Mouse (Mus musculus): Measurements from ENCODE around the gene Bcl11a. TPM values are rescaled to one million over a fixed set of nuclear protein-coding genes. Genes with fewer than 3 reads are reported as not detected.

Bcl11a gene
- polyA plus RNA-seq, 1 experiment = 0.72 TPM

GRCm38 (mm10) chr11:24201223-24201622 lies 123.4 kb downstream of the Bcl11a start:
- TF ChIP-seq CTCF (conservative IDR thresholded peaks at IDR 0.05; ENCODE audit: insufficient read depth, insufficient read length, low read depth, low read length) (no peak), POLR2A (IDR thresholded peaks at IDR 0.05; ENCODE audit: low read depth, low read length) (no peak)
- 88% methylated on average over 4 of the region's 4 CpGs for WGBS
- H3K27me3 ChIP-seq (replicated peaks; ENCODE audit: control insufficient read depth, insufficient read depth, low read length) = no peaks in the 10 kb centered on the region
- no peak overlapping the region for H3K4me3 ChIP-seq (ENCODE audit: insufficient read depth, low read depth, low read length)
- H3K4me1 ChIP-seq (ENCODE audit: control insufficient read depth, insufficient read depth, low read length) = peaks cover 4% of the 10 kb centered on the region
- DNase-seq = no peak
- no peak overlapping the region for H3K27ac ChIP-seq (ENCODE audit: insufficient read depth, low read depth, low read length)
- no peaks in the 10 kb centered on the region for H3K36me3 ChIP-seq (ENCODE audit: control insufficient read depth, insufficient read depth, low read length)

GRCm38 (mm10) chr11:24202641-24203361 lies 124.9 kb downstream of the Bcl11a start:
- WGBS = 42% methylated on average over 7 of the region's 7 CpGs
- no peak for TF ChIP-seq POLR2A (IDR thresholded peaks at IDR 0.05; ENCODE audit: low read depth, low read length)
- Histone ChIP-seq H3K4me3 (ENCODE audit: insufficient read depth, low read depth, low read length) (no peak overlapping the region), H3K36me3 (ENCODE audit: control insufficient read depth, insufficient read depth, low read length) (no peaks in the 10 kb centered on the region), H3K27ac (ENCODE audit: insufficient read depth, low read depth, low read length) (no peak overlapping the region), H3K27me3 (replicated peaks; ENCODE audit: control insufficient read depth, insufficient read depth, low read length) (no peaks in the 10 kb centered on the region), H3K4me1 (ENCODE audit: control insufficient read depth, insufficient read depth, low read length) (peaks cover 4% of the 10 kb centered on the region)
- DNase-seq = no peak

GRCm38 (mm10) chr11:24203489-24203888 lies 125.6 kb downstream of the Bcl11a start:
- no peak for TF ChIP-seq POLR2A (IDR thresholded peaks at IDR 0.05; ENCODE audit: low read depth, low read length)
- no peak for TF ChIP-seq CTCF (conservative IDR thresholded peaks at IDR 0.05; ENCODE audit: insufficient read depth, insufficient read length, low read depth, low read length)
- H3K27me3 ChIP-seq (replicated peaks; ENCODE audit: control insufficient read depth, insufficient read depth, low read length) = no peaks in the 10 kb centered on the region
- WGBS = 87% methylated on average over 1 of the region's 1 CpGs

GRCm38 (mm10) chr11:24208951-24209351 lies 131.1 kb downstream of the Bcl11a start:
- H3K27ac ChIP-seq (ENCODE audit: insufficient read depth, low read depth, low read length) = no peak overlapping the region
- H3K4me1 ChIP-seq (ENCODE audit: control insufficient read depth, insufficient read depth, low read length) = no peaks in the 10 kb centered on the region
- no peaks in the 10 kb centered on the region for H3K27me3 ChIP-seq (replicated peaks; ENCODE audit: control insufficient read depth, insufficient read depth, low read length)
- no peak overlapping the region for H3K4me3 ChIP-seq (ENCODE audit: insufficient read depth, low read depth, low read length)
- H3K36me3 ChIP-seq (ENCODE audit: control insufficient read depth, insufficient read depth, low read length) = no peaks in the 10 kb centered on the region
- TF ChIP-seq POLR2A (IDR thresholded peaks at IDR 0.05; ENCODE audit: low read depth, low read length) (no peak), CTCF (conservative IDR thresholded peaks at IDR 0.05; ENCODE audit: insufficient read depth, insufficient read length, low read depth, low read length) (no peak)
- DNase-seq = no peak
- WGBS = 42% methylated on average over 6 of the region's 6 CpGs

More at GRCm38 (mm10) chr11:24203489-24203888, 125.6 kb downstream of the Bcl11a start:
- Histone ChIP-seq H3K4me3 (ENCODE audit: insufficient read depth, low read depth, low read length) (no peak overlapping the region), H3K27ac (ENCODE audit: insufficient read depth, low read depth, low read length) (no peak overlapping the region), H3K4me1 (ENCODE audit: control insufficient read depth, insufficient read depth, low read length) (0 out of 2 replicates have a peak, but pooled peaks cover 3% of the 10 kb centered on the region), H3K36me3 (ENCODE audit: control insufficient read depth, insufficient read depth, low read length) (no peaks in the 10 kb centered on the region)
- DNase-seq = no peak

- no peaks in the 10 kb centered on the region for H3K27me3 ChIP-seq (replicated peaks; ENCODE audit: control insufficient read depth, insufficient read depth, low read length)
- no peaks in the 10 kb centered on the region for H3K36me3 ChIP-seq (ENCODE audit: control insufficient read depth, insufficient read depth, low read length)
- TF ChIP-seq POLR2A (IDR thresholded peaks at IDR 0.05; ENCODE audit: low read depth, low read length) (no peak), CTCF (conservative IDR thresholded peaks at IDR 0.05; ENCODE audit: insufficient read depth, insufficient read length, low read depth, low read length) (no peak)
- H3K4me3 ChIP-seq (ENCODE audit: insufficient read depth, low read depth, low read length) = no peak overlapping the region
- no peak overlapping the region for H3K27ac ChIP-seq (ENCODE audit: insufficient read depth, low read depth, low read length)
- DNase-seq = no peak
- H3K4me1 ChIP-seq (ENCODE audit: control insufficient read depth, insufficient read depth, low read length) = no peaks in the 10 kb centered on the region
- WGBS = 63% methylated on average over 3 of the region's 3 CpGs
These were observed 136.8 kb downstream of the Bcl11a start for GRCm38 (mm10) chr11:24214509-24215134.

- Histone ChIP-seq H3K36me3 (ENCODE audit: control insufficient read depth, insufficient read depth, low read length) (no peaks in the 10 kb centered on the region), H3K27ac (ENCODE audit: insufficient read depth, low read depth, low read length) (no peak overlapping the region), H3K4me1 (ENCODE audit: control insufficient read depth, insufficient read depth, low read length) (no peaks in the 10 kb centered on the region), H3K4me3 (ENCODE audit: insufficient read depth, low read depth, low read length) (no peak overlapping the region), H3K27me3 (replicated peaks; ENCODE audit: control insufficient read depth, insufficient read depth, low read length) (no peaks in the 10 kb centered on the region)
- DNase-seq = no peak
- no peak for TF ChIP-seq POLR2A (IDR thresholded peaks at IDR 0.05; ENCODE audit: low read depth, low read length)
- TF ChIP-seq CTCF (conservative IDR thresholded peaks at IDR 0.05; ENCODE audit: insufficient read depth, insufficient read length, low read depth, low read length) = no peak
- WGBS = 92% methylated on average over 6 of the region's 6 CpGs
These were observed 140.0 kb downstream of the Bcl11a start for GRCm38 (mm10) chr11:24217741-24218333.

Data from kidney, adult 2 months (tissue).